ENCODE assay signal across 24 mouse cellular contexts in genomic region chr14:101901496-101901895, GRCm38 (mm10).
DNase-seq lines count a peak whose midpoint lies in the region; ATAC-seq and TF ChIP-seq lines count a peak whose summit lies in the region.
"Had no signal": no experiment of that assay in that cellular context is flagged by ENCODE, and none has a peak within 500 bp of the region (broad histone marks: within the 10 kb centered on the region; RNA-seq: fewer than 3 reads in every experiment).

No protein-coding gene starts in this region.

- peaks cover 85% of the 10 kb centered on the region for H3K36me3 ChIP-seq in heart, postnatal 0 days (replicated peaks; ENCODE audit: control insufficient read depth, insufficient read depth, low read length)
- H3K36me3 ChIP-seq in kidney, embryonic 16.5 days (ENCODE audit: insufficient read depth, low read length) = no peaks in the 10 kb centered on the region
- H3K36me3 ChIP-seq: forebrain, embryonic 10.5 days; hindbrain, embryonic 10.5 days; hindbrain, embryonic 13.5 days had no signal

- H3K4me1 ChIP-seq in heart, postnatal 0 days (ENCODE audit: control insufficient read depth, insufficient read depth) = peaks cover 27% of the 10 kb centered on the region
- 0 out of 2 replicates have a peak, but pooled peaks cover 10% of the 10 kb centered on the region for H3K4me1 ChIP-seq in kidney, embryonic 16.5 days (ENCODE audit: insufficient read depth, low read length)
- H3K4me1 ChIP-seq: forebrain, embryonic 13.5 days; hindbrain, embryonic 10.5 days; hindbrain, embryonic 13.5 days; intestine, embryonic 15.5 days had no signal

- no peak for DNase-seq in gastrocnemius, adult 2 months
- no peak for DNase-seq in gastrocnemius, postnatal 14 days
- no peak for DNase-seq in heart, postnatal 0 days (ENCODE audit: low spot score)
- DNase-seq in heart, postnatal 14 days = no peak
- no peak for DNase-seq in kidney, postnatal 4 days
- DNase-seq: adrenal gland, postnatal 10 days; adrenal gland, postnatal 36 days; cerebellum, adult 18-20 months; cerebellum, adult 9-10 months; cerebellum, postnatal 14 days; gastrocnemius, postnatal 25 days; heart, postnatal 36 days had no signal

- no peak for ATAC-seq in heart, postnatal 0 days (ENCODE audit: insufficient read depth, low read depth)
- peak; percentile 51; the same call in 1 of the 2 replicates for ATAC-seq in kidney, embryonic 16.5 days (ENCODE audit: low FRiP score, low TSS enrichment)
- ATAC-seq: activated CD4-positive, CD25-positive, alpha-beta regulatory T cell, adult 4 months; forebrain, embryonic 13.5 days; forebrain, embryonic 16.5 days; hindbrain, embryonic 16.5 days; intestine, embryonic 15.5 days had no signal

- H3K4me2 ChIP-seq in heart, postnatal 0 days (ENCODE audit: low read depth, low read length) = no peak overlapping the region
- H3K4me2 ChIP-seq in kidney, embryonic 16.5 days (replicated peaks; ENCODE audit: low read depth, low read length) = no peak overlapping the region
- H3K4me2 ChIP-seq: forebrain, embryonic 13.5 days; heart, embryonic 15.5 days; hindbrain, embryonic 13.5 days; intestine, embryonic 15.5 days had no signal

- TF ChIP-seq EP300 in heart, postnatal 0 days (IDR thresholded peaks at IDR 0.05; ENCODE audit: low read depth) = no peak

- H3K4me3 ChIP-seq in gastrocnemius, adult 2 months = no peak overlapping the region
- no peak overlapping the region for H3K4me3 ChIP-seq in heart, postnatal 0 days (ENCODE audit: low read depth, low read length)
- H3K4me3 ChIP-seq in kidney, embryonic 16.5 days (ENCODE audit: low read length) = no peak overlapping the region
- H3K4me3 ChIP-seq: forebrain, embryonic 10.5 days; forebrain, embryonic 13.5 days; heart, adult 2 months; heart, embryonic 10.5 days; heart, embryonic 15.5 days; hindbrain, embryonic 10.5 days; hindbrain, embryonic 13.5 days; intestine, embryonic 15.5 days had no signal

- WGBS in heart, postnatal 0 days = 45% methylated on average over 7 of the region's 7 CpGs
- 29% methylated on average over 7 of the region's 7 CpGs for WGBS in kidney, embryonic 16.5 days

- no peak for TF ChIP-seq CTCF in gastrocnemius, adult 2 months (IDR thresholded peaks at IDR 0.05)
- no peak for TF ChIP-seq CTCF in heart, postnatal 0 days (IDR thresholded peaks at IDR 0.05; ENCODE audit: low read depth)

- H3K27me3 ChIP-seq in heart, postnatal 0 days (ENCODE audit: control insufficient read depth, insufficient read depth, low read length) = no peaks in the 10 kb centered on the region
- H3K27me3 ChIP-seq in kidney, embryonic 16.5 days (ENCODE audit: insufficient read depth, low read length) = no peaks in the 10 kb centered on the region
- H3K27me3 ChIP-seq: forebrain, embryonic 13.5 days; heart, embryonic 15.5 days; hindbrain, embryonic 13.5 days; intestine, embryonic 15.5 days had no signal

- peak overlapping the region; percentile 62; the same call in 1 of the 2 replicates for H3K27ac ChIP-seq in gastrocnemius, adult 2 months
- H3K27ac ChIP-seq in heart, postnatal 0 days (ENCODE audit: low read depth) = peak overlapping the region; percentile 35; the same call in 1 of the 2 replicates
- no peak overlapping the region for H3K27ac ChIP-seq in kidney, embryonic 16.5 days (ENCODE audit: low read length)
- H3K27ac ChIP-seq: forebrain, embryonic 10.5 days; forebrain, embryonic 13.5 days; heart, embryonic 10.5 days; hindbrain, embryonic 10.5 days; hindbrain, embryonic 13.5 days; intestine, embryonic 15.5 days had no signal

- no peaks in the 10 kb centered on the region for H3K9me3 ChIP-seq in heart, postnatal 0 days (replicated peaks; ENCODE audit: control insufficient read depth, low read length)
- no peaks in the 10 kb centered on the region for H3K9me3 ChIP-seq in kidney, embryonic 16.5 days (ENCODE audit: low read length)
- H3K9me3 ChIP-seq: forebrain, embryonic 10.5 days; forebrain, embryonic 13.5 days; heart, embryonic 10.5 days; heart, embryonic 15.5 days; hindbrain, embryonic 10.5 days; hindbrain, embryonic 13.5 days; intestine, embryonic 15.5 days had no signal

- intact Hi-C loops in gastrocnemius, adult 2 months (cut with DNase I) = loop anchor here (5.0 kb wide), 1 partner anchor 119 kb away; no protein-coding TSS in a partner anchor
- intact Hi-C loops in gastrocnemius, postnatal 14 days (cut with DNase I; ENCODE audit: low total_unique reads) = loop anchor here (10.0 kb wide), 1 partner anchor 117 kb away; no protein-coding TSS in a partner anchor
- intact Hi-C loops in heart, postnatal 14 days (cut with DNase I) = no loop called here

- H3K9ac ChIP-seq in heart, postnatal 0 days (replicated peaks; ENCODE audit: low read depth, low read length) = no peak overlapping the region
- no peak overlapping the region for H3K9ac ChIP-seq in kidney, embryonic 16.5 days (replicated peaks; ENCODE audit: low read length)
- H3K9ac ChIP-seq: forebrain, embryonic 13.5 days; heart, embryonic 15.5 days; hindbrain, embryonic 13.5 days; intestine, embryonic 15.5 days had no signal
